Mouse (Mus musculus): ENCODE measurements around the gene Wdr63.

- TF ChIP-seq POLR2A (IDR thresholded peaks at IDR 0.05; ENCODE audit: borderline replicate concordance, control insufficient read depth, low read depth, low read length) = no peak
- no peak for TF ChIP-seq CTCF (IDR thresholded peaks at IDR 0.05; ENCODE audit: control insufficient read depth, insufficient read depth, low read length)
These were observed 79.5 kb downstream of the Wdr63 start for GRCm38 (mm10) chr3:146028406-146028805.
